Mouse (Mus musculus): ENCODE data around the gene Rab31. TPM values are rescaled to one million over a fixed set of nuclear protein-coding genes. Genes with fewer than 3 reads are reported as not detected.

The Rab31 gene
- polyA plus RNA-seq (2015; fragmentation: Nextera tagmentation; extraction: Ambion mirVana), result 26.0 and 28.8 TPM in 2 replicates

- Histone ChIP-seq H3K4me3 (peak within 1 kb of the TSS; percentile 68), H3K9me3 (replicated peaks) (no peaks in the 10 kb centered on the region), H3K4me1 (replicated peaks) (peaks cover 38% of the 10 kb centered on the region), H3K27ac (peak within 1 kb of the TSS; percentile 28), H3K9ac (peak within 1 kb of the TSS; percentile 75), H3K4me2 (peak within 1 kb of the TSS; percentile 89), H3K36me3 (no peaks in the 10 kb centered on the region), H3K27me3 (no peaks in the 10 kb centered on the region)
- WGBS, result under 1% methylated on average over 70 of the region's 75 CpGs
- peak; percentile 87 for ATAC-seq (replicated peaks; ENCODE audit: insufficient number of reproducible peaks, insufficient read depth, low FRiP score, low read depth)
Measured at GRCm38 (mm10) chr17:65771951-65772934, at the start of gene Rab31. Rab31 (minus strand) TSS chr17:65772752.

GRCm38 (mm10) chr17:65820197-65820596 lies 47.6 kb upstream of the Rab31 start:
- no peaks in the 10 kb centered on the region for H3K27me3 ChIP-seq
- H3K9me3 ChIP-seq (replicated peaks), result no peaks in the 10 kb centered on the region
- H3K4me3 ChIP-seq, result no peak overlapping the region
- no peak overlapping the region for H3K4me2 ChIP-seq
- peaks cover 42% of the 10 kb centered on the region for H3K36me3 ChIP-seq
- 51% methylated on average over 5 of the region's 5 CpGs for WGBS
- no peak overlapping the region for H3K9ac ChIP-seq
- ATAC-seq (replicated peaks; ENCODE audit: insufficient number of reproducible peaks, insufficient read depth, low FRiP score, low read depth), result no peak
- H3K4me1 ChIP-seq (replicated peaks), result peaks cover 9% of the 10 kb centered on the region
- no peak overlapping the region for H3K27ac ChIP-seq

- H3K4me2 ChIP-seq, result no peak overlapping the region
- H3K4me3 ChIP-seq, result no peak overlapping the region
- no peaks in the 10 kb centered on the region for H3K27me3 ChIP-seq
- WGBS, result 87% methylated on average over 8 of the region's 8 CpGs
- H3K4me1 ChIP-seq (replicated peaks), result no peaks in the 10 kb centered on the region
- H3K9ac ChIP-seq, result no peak overlapping the region
- peaks cover 74% of the 10 kb centered on the region for H3K36me3 ChIP-seq
- H3K9me3 ChIP-seq (replicated peaks), result no peaks in the 10 kb centered on the region
- ATAC-seq (replicated peaks; ENCODE audit: insufficient number of reproducible peaks, insufficient read depth, low FRiP score, low read depth), result no peak
- no peak overlapping the region for H3K27ac ChIP-seq
Measured at GRCm38 (mm10) chr17:65813763-65814162, 41.2 kb upstream of the Rab31 start.

- no peak overlapping the region for H3K27ac ChIP-seq
- no peak for ATAC-seq (replicated peaks; ENCODE audit: insufficient number of reproducible peaks, insufficient read depth, low FRiP score, low read depth)
- WGBS, result 80% methylated on average over 5 of the region's 5 CpGs
- peaks cover 54% of the 10 kb centered on the region for H3K36me3 ChIP-seq
- H3K9ac ChIP-seq, result no peak overlapping the region
- no peaks in the 10 kb centered on the region for H3K4me1 ChIP-seq (replicated peaks)
- no peak overlapping the region for H3K4me2 ChIP-seq
- no peaks in the 10 kb centered on the region for H3K27me3 ChIP-seq
- H3K9me3 ChIP-seq (replicated peaks), result no peaks in the 10 kb centered on the region
- H3K4me3 ChIP-seq, result no peak overlapping the region
Measured at GRCm38 (mm10) chr17:65811032-65811431, 38.5 kb upstream of the Rab31 start.

GRCm38 (mm10) chr17:65806416-65806815 lies 33.9 kb upstream of the Rab31 start:
- Histone ChIP-seq H3K9me3 (replicated peaks) (no peaks in the 10 kb centered on the region), H3K27ac (no peak overlapping the region), H3K36me3 (peaks cover 22% of the 10 kb centered on the region), H3K27me3 (no peaks in the 10 kb centered on the region), H3K9ac (no peak overlapping the region), H3K4me1 (replicated peaks) (0 out of 2 replicates have a peak, but pooled peaks cover 5% of the 10 kb centered on the region), H3K4me3 (no peak overlapping the region), H3K4me2 (no peak overlapping the region)
- no peak for ATAC-seq (replicated peaks; ENCODE audit: insufficient number of reproducible peaks, insufficient read depth, low FRiP score, low read depth)
- WGBS, result 80% methylated on average over 2 of the region's 2 CpGs

GRCm38 (mm10) chr17:65805966-65806365 lies 33.4 kb upstream of the Rab31 start:
- H3K9me3 ChIP-seq (replicated peaks), result no peaks in the 10 kb centered on the region
- H3K4me2 ChIP-seq, result no peak overlapping the region
- ATAC-seq (replicated peaks; ENCODE audit: insufficient number of reproducible peaks, insufficient read depth, low FRiP score, low read depth), result no peak
- WGBS, result 63% methylated on average over 4 of the region's 4 CpGs
- no peaks in the 10 kb centered on the region for H3K27me3 ChIP-seq
- no peak overlapping the region for H3K9ac ChIP-seq
- H3K27ac ChIP-seq, result no peak overlapping the region
- H3K4me3 ChIP-seq, result no peak overlapping the region
- H3K4me1 ChIP-seq (replicated peaks), result 0 out of 2 replicates have a peak, but pooled peaks cover 5% of the 10 kb centered on the region
- peaks cover 18% of the 10 kb centered on the region for H3K36me3 ChIP-seq

GRCm38 (mm10) chr17:65802026-65802425 lies 29.5 kb upstream of the Rab31 start:
- Histone ChIP-seq H3K9me3 (replicated peaks) (no peaks in the 10 kb centered on the region), H3K27me3 (no peaks in the 10 kb centered on the region), H3K4me2 (no peak overlapping the region), H3K36me3 (peaks cover 8% of the 10 kb centered on the region), H3K9ac (no peak overlapping the region), H3K27ac (no peak overlapping the region), H3K4me1 (replicated peaks) (peaks cover 19% of the 10 kb centered on the region), H3K4me3 (no peak overlapping the region)
- 68% methylated on average over 4 of the region's 4 CpGs for WGBS
- ATAC-seq (replicated peaks; ENCODE audit: insufficient number of reproducible peaks, insufficient read depth, low FRiP score, low read depth), result no peak

GRCm38 (mm10) chr17:65800451-65800850 lies 27.9 kb upstream of the Rab31 start:
- no peak for ATAC-seq (replicated peaks; ENCODE audit: insufficient number of reproducible peaks, insufficient read depth, low FRiP score, low read depth)
- no peaks in the 10 kb centered on the region for H3K27me3 ChIP-seq
- 86% methylated on average over 6 of the region's 6 CpGs for WGBS
- H3K4me3 ChIP-seq, result no peak overlapping the region
- H3K36me3 ChIP-seq, result peaks cover 8% of the 10 kb centered on the region
- no peak overlapping the region for H3K27ac ChIP-seq
- no peak overlapping the region for H3K9ac ChIP-seq
- H3K4me2 ChIP-seq, result no peak overlapping the region
- no peaks in the 10 kb centered on the region for H3K9me3 ChIP-seq (replicated peaks)
- H3K4me1 ChIP-seq (replicated peaks), result peaks cover 19% of the 10 kb centered on the region

GRCm38 (mm10) chr17:65799353-65799752 lies 26.8 kb upstream of the Rab31 start:
- WGBS, result 48% methylated on average over 1 of the region's 1 CpGs

GRCm38 (mm10) chr17:65798446-65798845 lies 25.9 kb upstream of the Rab31 start:
- no peak overlapping the region for H3K4me3 ChIP-seq
- ATAC-seq (replicated peaks; ENCODE audit: insufficient number of reproducible peaks, insufficient read depth, low FRiP score, low read depth), result no peak
- peaks cover 19% of the 10 kb centered on the region for H3K4me1 ChIP-seq (replicated peaks)
- H3K9ac ChIP-seq, result no peak overlapping the region
- no peak overlapping the region for H3K27ac ChIP-seq
- 45% methylated on average over 4 of the region's 4 CpGs for WGBS
- no peak overlapping the region for H3K4me2 ChIP-seq
- no peaks in the 10 kb centered on the region for H3K27me3 ChIP-seq
- no peaks in the 10 kb centered on the region for H3K9me3 ChIP-seq (replicated peaks)
- H3K36me3 ChIP-seq, result peaks cover 6% of the 10 kb centered on the region; the same call in 1 of the 2 replicates

More at GRCm38 (mm10) chr17:65799353-65799752, 26.8 kb upstream of the Rab31 start:
- no peak overlapping the region for H3K27ac ChIP-seq
- no peak for ATAC-seq (replicated peaks; ENCODE audit: insufficient number of reproducible peaks, insufficient read depth, low FRiP score, low read depth)
- no peak overlapping the region for H3K4me3 ChIP-seq
- no peaks in the 10 kb centered on the region for H3K27me3 ChIP-seq
- no peaks in the 10 kb centered on the region for H3K9me3 ChIP-seq (replicated peaks)
- no peak overlapping the region for H3K9ac ChIP-seq
- peaks cover 19% of the 10 kb centered on the region for H3K4me1 ChIP-seq (replicated peaks)
- H3K4me2 ChIP-seq, result no peak overlapping the region
- H3K36me3 ChIP-seq, result peaks cover 7% of the 10 kb centered on the region

- no peaks in the 10 kb centered on the region for H3K27me3 ChIP-seq
- H3K9me3 ChIP-seq (replicated peaks), result no peaks in the 10 kb centered on the region
- ATAC-seq (replicated peaks; ENCODE audit: insufficient number of reproducible peaks, insufficient read depth, low FRiP score, low read depth), result no peak
- H3K4me2 ChIP-seq, result no peak overlapping the region
- 0 out of 2 replicates have a peak, but pooled peaks cover 6% of the 10 kb centered on the region for H3K36me3 ChIP-seq
- H3K9ac ChIP-seq, result no peak overlapping the region
- H3K27ac ChIP-seq, result no peak overlapping the region
- H3K4me1 ChIP-seq (replicated peaks), result peaks cover 19% of the 10 kb centered on the region
- no peak overlapping the region for H3K4me3 ChIP-seq
- WGBS, result 60% methylated on average over 7 of the region's 7 CpGs
Measured at GRCm38 (mm10) chr17:65796056-65796455, 23.5 kb upstream of the Rab31 start.

All from heart, embryonic 15.5 days (tissue).